Mouse (Mus musculus) frontal cortex, postnatal 10 days (tissue): ENCODE measurements around the gene Gm11096.

Experiments
- DNase-seq, 2 experiments: peaks; one replicate each; pipeline ENCODE4 v3.0.0; 2022; ENCODE audit warnings: low spot score in 2 of 2, mixed read lengths in 1 of 2

Gm11096 gene

DNA sequence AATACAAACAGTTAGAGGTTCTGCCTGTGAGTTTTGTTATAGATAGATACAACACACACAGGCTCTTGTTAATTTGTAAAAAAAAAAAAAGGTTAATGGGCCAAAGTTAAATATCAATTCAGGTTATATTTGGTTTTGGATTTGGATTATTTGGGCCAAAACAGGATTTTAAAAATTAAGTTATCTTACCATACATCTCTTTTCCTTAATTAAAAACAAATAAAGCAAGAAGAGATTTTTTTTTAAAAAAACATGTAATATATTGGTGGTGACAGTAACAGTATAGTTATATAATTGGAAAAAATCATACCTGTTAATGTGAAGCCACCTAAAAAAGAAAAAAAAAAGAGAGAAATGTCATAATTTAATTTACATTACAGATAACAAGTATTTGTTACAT, at the start of gene Gm11096:
Gene Gm11096, plus strand, starts transcription at position 301 of the 400 bp plus-strand sequence.
- DNase-seq = no peak

GRCm38 (mm10) chr17:81393040-81393439, 48.5 kb upstream of the Gm11096 start:
- DNase-seq = no peak

DNA sequence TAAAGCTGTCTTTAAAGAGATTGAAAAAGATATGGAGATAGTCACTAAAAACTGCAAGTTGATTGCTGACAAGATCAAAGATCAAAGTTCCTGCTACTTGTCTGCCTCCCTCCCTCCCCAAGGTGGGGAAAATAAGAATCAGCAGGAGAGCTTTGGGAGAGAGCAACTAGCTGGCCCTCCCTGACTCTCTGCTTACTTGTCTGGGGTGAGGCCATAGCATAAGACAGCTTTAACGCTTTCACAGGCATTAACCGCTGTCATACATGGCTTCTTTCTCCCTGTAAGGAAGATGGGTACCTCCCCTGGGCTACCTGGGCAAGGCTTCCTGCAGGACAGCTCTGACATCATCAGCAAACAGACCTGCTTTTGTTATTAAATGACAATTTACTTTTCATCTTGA, 47.4 kb upstream of the Gm11096 start:
- DNase-seq = no peak

- DNase-seq = no peak
Observed at GRCm38 (mm10) chr17:81397434-81397833, 44.1 kb upstream of the Gm11096 start.

GRCm38 (mm10) chr17:81400377-81400776, 41.2 kb upstream of the Gm11096 start:
- DNase-seq = no peak

DNA sequence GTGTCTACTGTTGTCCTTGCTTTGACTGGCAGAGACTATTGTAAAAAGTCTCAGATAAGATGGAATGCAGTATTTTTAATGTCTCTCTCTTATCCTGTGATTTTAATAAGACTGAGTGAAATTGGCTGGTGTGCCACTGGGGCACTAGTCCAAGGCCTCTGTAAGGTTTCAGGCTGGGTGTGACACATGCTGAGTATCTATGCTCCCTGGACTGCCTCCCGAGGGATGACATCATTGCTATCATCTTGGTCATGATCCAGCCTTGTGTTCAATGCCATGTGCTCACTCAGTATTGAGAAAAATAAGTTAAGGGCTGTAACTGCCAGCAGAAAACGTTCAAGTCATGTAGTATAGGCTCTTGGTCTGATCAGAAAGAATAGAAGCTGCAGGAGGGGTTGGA, 38.9 kb upstream of the Gm11096 start:
- DNase-seq = no peak

DNA sequence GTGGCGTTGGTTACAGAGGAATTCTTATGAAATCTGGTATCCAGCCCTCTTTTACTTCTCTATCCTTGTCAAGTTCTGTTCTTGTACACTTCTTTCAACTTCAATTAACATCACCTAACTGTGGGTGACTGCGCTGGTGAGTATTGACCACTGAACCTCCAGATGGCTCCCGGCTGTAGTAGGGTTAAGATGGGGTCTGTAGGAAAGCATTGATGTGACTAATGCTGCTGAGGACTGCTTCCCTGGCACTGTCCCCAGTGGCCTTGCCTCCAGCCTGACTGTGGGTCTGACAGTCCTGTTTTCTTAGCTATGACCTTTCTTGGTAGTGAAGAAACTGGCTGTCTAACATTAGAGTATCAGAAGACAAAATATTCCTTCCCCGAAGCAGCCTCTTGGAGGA, 38.4 kb upstream of the Gm11096 start:
- no peak for DNase-seq

DNA sequence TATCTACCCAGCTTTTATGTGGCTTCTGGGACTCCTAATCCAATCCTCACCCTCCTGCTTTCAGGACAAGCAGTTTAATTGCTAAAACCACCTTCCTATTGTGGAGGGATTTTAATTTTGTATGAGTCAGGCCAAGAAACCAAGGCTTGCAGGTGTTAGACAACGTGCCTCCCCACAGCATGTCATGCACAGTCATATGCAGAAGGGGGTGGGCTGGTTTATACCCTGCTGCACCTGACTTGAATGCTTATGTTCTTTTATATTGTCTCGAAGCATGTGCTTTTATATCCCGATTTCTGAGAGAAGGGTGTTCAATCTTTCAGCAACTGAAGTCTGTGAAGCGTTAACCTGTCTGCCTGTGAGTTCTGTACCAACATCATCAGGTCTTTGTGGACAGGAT, 37.3 kb upstream of the Gm11096 start:
- DNase-seq = no peak

GRCm38 (mm10) chr17:81412736-81413135, 28.8 kb upstream of the Gm11096 start:
- no peak for DNase-seq

GRCm38 (mm10) chr17:81416361-81417114, 25.0 kb upstream of the Gm11096 start:
- no peak for DNase-seq

GRCm38 (mm10) chr17:81419802-81420459, 21.6 kb upstream of the Gm11096 start:
- DNase-seq = no peak

GRCm38 (mm10) chr17:81424256-81424912, 17.2 kb upstream of the Gm11096 start:
- DNase-seq = no peak

DNA sequence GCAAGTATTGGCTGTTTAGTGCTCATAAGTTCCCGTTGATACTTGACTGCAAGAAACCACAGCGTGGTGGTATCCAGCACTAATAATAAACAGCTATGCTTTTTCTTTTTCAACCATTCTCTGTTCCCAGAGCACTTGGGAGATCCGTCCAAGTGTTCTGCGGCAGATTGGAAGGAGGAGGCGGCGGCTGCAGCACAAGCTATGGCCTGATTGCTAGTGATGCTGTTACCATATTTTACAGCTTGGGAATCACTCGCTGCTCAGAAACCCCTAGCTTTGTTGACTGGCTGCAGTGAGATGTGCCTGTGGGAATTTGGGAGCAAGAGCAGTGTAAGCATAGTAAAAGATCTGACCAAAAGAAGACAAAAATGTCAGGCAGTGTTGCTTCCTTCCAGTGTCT, 14.3 kb upstream of the Gm11096 start:
- peak; percentile 21 for DNase-seq

DNA sequence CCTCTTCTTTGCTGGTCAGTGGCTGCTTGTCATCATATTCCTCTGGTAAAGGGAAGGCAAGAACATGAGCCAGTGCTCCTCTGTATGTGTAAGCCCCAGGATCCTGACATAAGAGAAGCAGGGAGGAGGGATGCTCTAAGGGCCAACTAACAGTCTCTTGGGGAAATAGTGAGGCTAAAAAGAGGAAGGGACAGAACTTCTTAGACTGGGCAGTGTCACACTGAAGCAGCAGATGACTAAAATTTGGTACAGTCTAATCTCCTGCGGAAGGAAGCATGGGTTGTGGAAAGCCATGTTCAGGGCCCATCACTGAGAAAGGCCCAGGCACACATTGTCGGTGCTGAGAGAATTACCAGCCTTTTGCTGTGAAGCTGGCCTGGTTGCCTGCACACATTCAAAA, 8.8 kb upstream of the Gm11096 start:
- no peak for DNase-seq

GRCm38 (mm10) chr17:81433148-81433547, 8.4 kb upstream of the Gm11096 start:
- DNase-seq = no peak

- DNase-seq = no peak
Observed at GRCm38 (mm10) chr17:81455269-81455668, 13.7 kb downstream of the Gm11096 start.

GRCm38 (mm10) chr17:81455977-81456376, 14.4 kb downstream of the Gm11096 start:
- DNase-seq = no peak

DNA sequence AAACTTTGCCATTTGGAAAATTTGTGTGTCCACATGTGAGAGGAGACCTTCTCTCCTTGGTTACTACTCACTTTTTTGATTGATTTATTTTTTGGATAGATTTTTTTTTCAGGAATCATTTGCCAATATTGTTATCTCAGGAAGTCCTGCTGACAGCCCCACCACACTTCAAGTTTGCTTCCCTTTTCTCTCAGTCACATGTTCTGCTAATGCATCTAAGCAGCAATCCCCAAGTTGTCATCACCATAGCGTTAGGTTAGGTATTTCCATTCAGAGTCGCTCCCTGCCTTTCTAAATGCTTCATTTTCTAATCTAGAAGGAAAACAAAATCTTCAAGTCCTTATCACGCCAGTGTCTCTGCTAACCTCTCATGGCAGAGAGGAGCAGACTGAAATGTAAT, 17.8 kb downstream of the Gm11096 start:
- DNase-seq = no peak

DNA sequence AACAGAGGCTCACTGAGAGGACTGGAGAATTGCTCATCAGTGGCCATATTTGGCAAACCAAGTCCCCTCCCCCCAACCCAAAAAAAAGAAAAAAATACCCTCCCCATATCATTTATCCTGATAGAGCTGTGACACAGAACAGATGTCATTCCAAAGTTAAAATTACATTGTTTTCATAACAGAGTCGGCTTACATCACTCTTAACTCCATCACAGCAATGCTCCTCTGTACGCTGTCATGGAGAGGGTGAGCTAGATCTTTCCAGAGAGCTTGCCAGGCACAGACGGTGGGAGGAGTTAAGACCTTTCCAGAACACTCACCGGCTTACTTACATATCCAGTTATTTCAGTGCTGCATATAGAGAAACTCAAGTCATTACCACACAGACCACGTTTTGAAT, 27.4 kb downstream of the Gm11096 start:
- DNase-seq = no peak

- no peak for DNase-seq
Observed at GRCm38 (mm10) chr17:81473363-81473762, 31.8 kb downstream of the Gm11096 start.

DNA sequence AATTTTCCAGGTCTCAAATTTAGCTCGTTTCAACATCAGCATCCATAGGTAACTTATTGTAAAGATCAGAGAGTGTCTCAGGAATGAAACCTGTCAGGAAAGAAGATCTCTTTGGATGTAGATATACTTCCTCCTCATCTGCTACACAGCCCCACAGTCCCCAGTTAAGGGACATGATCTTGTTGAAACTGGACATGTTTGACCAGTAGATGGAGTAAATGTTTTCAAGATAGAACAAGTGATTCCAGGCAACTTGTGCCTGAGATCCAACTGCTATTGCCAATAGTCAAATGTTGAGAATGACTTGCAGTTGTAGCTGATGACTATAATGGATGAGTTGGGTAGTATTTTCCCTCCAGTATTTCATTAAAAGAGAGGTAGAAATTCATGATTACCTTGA, 35.9 kb downstream of the Gm11096 start:
- no peak for DNase-seq

GRCm38 (mm10) chr17:81479807-81480206, 38.2 kb downstream of the Gm11096 start:
- no peak for DNase-seq
